Mouse (Mus musculus): ENCODE measurements around the gene Nbas. TPM values are rescaled to one million over a fixed set of nuclear protein-coding genes. Genes with fewer than 3 reads are reported as not detected.

Nbas gene
- 6.6 TPM for polyA plus RNA-seq (2014; fragmentation: Illumina TruSeq; extraction: RNeasy Lipid Tissue Mini Kit (QIAGEN cat#74804); ENCODE audit: low read depth, low replicate concordance)

GRCm38 (mm10) chr12:13268826-13269449 lies at the start of gene Nbas:
Gene Nbas, plus strand, starts transcription at chr12:13269133.

GRCm38 (mm10) chr12:13248691-13249572 lies 20.0 kb upstream of the Nbas start, which contains the start of gene Ddx1:
Gene Ddx1, minus strand, starts transcription at chr12:13249213.

Other genes with a start within 250 kb of the Nbas start
- 127 TPM for gene Ddx1, start 19.9 kb upstream of the Nbas start, polyA plus RNA-seq (2014; fragmentation: Illumina TruSeq; extraction: RNeasy Lipid Tissue Mini Kit (QIAGEN cat#74804); ENCODE audit: low read depth, low replicate concordance)

Measured in liver, adult 10 weeks (tissue).